Mouse (Mus musculus): ENCODE data around the gene Gjc2. TPM values are rescaled to one million over a fixed set of nuclear protein-coding genes. Genes with fewer than 3 reads are reported as not detected.

The Gjc2 gene
- not detected in 2 replicates for polyA plus RNA-seq (2014; fragmentation: Nextera tagmentation; extraction: Ambion mirVana)

- no peaks in the 10 kb centered on the region for H3K36me3 ChIP-seq (ENCODE audit: control insufficient read depth, insufficient read depth, low read length)
- H3K4me2 ChIP-seq (replicated peaks; ENCODE audit: low read depth, low read length) = no peak within 1 kb of the TSS
- DNase-seq (ENCODE audit: low spot score) (no peak), ATAC-seq (ENCODE audit: low FRiP score) (no peak)
- H3K4me1 ChIP-seq (replicated peaks; ENCODE audit: control insufficient read depth, insufficient read depth, low read length) = no peaks in the 10 kb centered on the region
- no peak within 1 kb of the TSS for H3K9ac ChIP-seq (ENCODE audit: low read depth, low read length)
- WGBS = 40% methylated on average over 3 of the region's 3 CpGs
- no peaks in the 10 kb centered on the region for H3K9me3 ChIP-seq (ENCODE audit: control insufficient read depth, low read length)
- H3K27me3 ChIP-seq (ENCODE audit: control insufficient read depth, insufficient read depth, low read length) = peaks cover 10% of the 10 kb centered on the region
- H3K4me3 ChIP-seq (ENCODE audit: low read depth, low read length) = no peak within 1 kb of the TSS
- H3K27ac ChIP-seq (ENCODE audit: low read depth, low read length) = no peak within 1 kb of the TSS
Measured at GRCm38 (mm10) chr11:59182864-59183331, at the start of gene Gjc2. Gene Gjc2 (minus strand): TSS chr11:59183213.

- Histone ChIP-seq H3K27ac (ENCODE audit: low read depth, low read length) (no peak overlapping the region), H3K9ac (ENCODE audit: low read depth, low read length) (no peak overlapping the region), H3K27me3 (ENCODE audit: control insufficient read depth, insufficient read depth, low read length) (no peaks in the 10 kb centered on the region), H3K4me3 (ENCODE audit: low read depth, low read length) (no peak overlapping the region), H3K36me3 (ENCODE audit: control insufficient read depth, insufficient read depth, low read length) (no peaks in the 10 kb centered on the region), H3K4me2 (replicated peaks; ENCODE audit: low read depth, low read length) (no peak overlapping the region), H3K4me1 (replicated peaks; ENCODE audit: control insufficient read depth, insufficient read depth, low read length) (0 out of 2 replicates have a peak, but pooled peaks cover 2% of the 10 kb centered on the region), H3K9me3 (ENCODE audit: control insufficient read depth, low read length) (no peaks in the 10 kb centered on the region)
- ATAC-seq (ENCODE audit: low FRiP score) = no peak
- no peak for DNase-seq (ENCODE audit: low spot score)
- WGBS = 59% methylated on average over 2 of the region's 2 CpGs
Measured at GRCm38 (mm10) chr11:59232797-59233196, 49.8 kb upstream of the Gjc2 start.

GRCm38 (mm10) chr11:59230144-59230760, 47.2 kb upstream of the Gjc2 start:
- WGBS = 17% methylated on average over 7 of the region's 7 CpGs
- Histone ChIP-seq H3K27me3 (ENCODE audit: control insufficient read depth, insufficient read depth, low read length) (no peaks in the 10 kb centered on the region), H3K27ac (ENCODE audit: low read depth, low read length) (no peak overlapping the region), H3K36me3 (ENCODE audit: control insufficient read depth, insufficient read depth, low read length) (no peaks in the 10 kb centered on the region), H3K9ac (ENCODE audit: low read depth, low read length) (no peak overlapping the region), H3K4me1 (replicated peaks; ENCODE audit: control insufficient read depth, insufficient read depth, low read length) (peaks cover 8% of the 10 kb centered on the region), H3K4me2 (replicated peaks; ENCODE audit: low read depth, low read length) (no peak overlapping the region), H3K9me3 (ENCODE audit: control insufficient read depth, low read length) (no peaks in the 10 kb centered on the region), H3K4me3 (ENCODE audit: low read depth, low read length) (no peak overlapping the region)
- no peak for ATAC-seq (ENCODE audit: low FRiP score)
- DNase-seq (ENCODE audit: low spot score) = peak; percentile 77

GRCm38 (mm10) chr11:59228122-59228953, 45.3 kb upstream of the Gjc2 start, which contains the start of gene Arf1:
Gene Arf1 (minus strand): TSS chr11:59228270.
- ATAC-seq (ENCODE audit: low FRiP score) (peak; percentile 94), DNase-seq (ENCODE audit: low spot score) (peak; percentile 99)
- Histone ChIP-seq H3K4me1 (replicated peaks; ENCODE audit: control insufficient read depth, insufficient read depth, low read length) (peaks cover 10% of the 10 kb centered on the region), H3K36me3 (ENCODE audit: control insufficient read depth, insufficient read depth, low read length) (0 out of 2 replicates have a peak, but pooled peaks cover 2% of the 10 kb centered on the region), H3K4me2 (replicated peaks; ENCODE audit: low read depth, low read length) (peak within 1 kb of the TSS; percentile 92), H3K9me3 (ENCODE audit: control insufficient read depth, low read length) (no peaks in the 10 kb centered on the region), H3K27me3 (ENCODE audit: control insufficient read depth, insufficient read depth, low read length) (no peaks in the 10 kb centered on the region), H3K27ac (ENCODE audit: low read depth, low read length) (peak within 1 kb of the TSS; percentile 90), H3K9ac (ENCODE audit: low read depth, low read length) (peak within 1 kb of the TSS; percentile 97), H3K4me3 (ENCODE audit: low read depth, low read length) (peak within 1 kb of the TSS; percentile 86)
- 5% methylated on average over 48 of the region's 59 CpGs for WGBS

GRCm38 (mm10) chr11:59227604-59228121, 44.6 kb upstream of the Gjc2 start:
- peak; percentile 85; the same call in 1 of the 2 replicates for ATAC-seq (ENCODE audit: low FRiP score)
- Histone ChIP-seq H3K9me3 (ENCODE audit: control insufficient read depth, low read length) (no peaks in the 10 kb centered on the region), H3K4me3 (ENCODE audit: low read depth, low read length) (peak overlapping the region; percentile 86), H3K27ac (ENCODE audit: low read depth, low read length) (peak overlapping the region; percentile 90), H3K36me3 (ENCODE audit: control insufficient read depth, insufficient read depth, low read length) (0 out of 2 replicates have a peak, but pooled peaks cover 2% of the 10 kb centered on the region), H3K27me3 (ENCODE audit: control insufficient read depth, insufficient read depth, low read length) (no peaks in the 10 kb centered on the region), H3K9ac (ENCODE audit: low read depth, low read length) (peak overlapping the region; percentile 97), H3K4me2 (replicated peaks; ENCODE audit: low read depth, low read length) (peak overlapping the region; percentile 92), H3K4me1 (replicated peaks; ENCODE audit: control insufficient read depth, insufficient read depth, low read length) (peaks cover 10% of the 10 kb centered on the region)
- WGBS = under 1% methylated on average over 39 of the region's 51 CpGs
- DNase-seq (ENCODE audit: low spot score) = no peak

GRCm38 (mm10) chr11:59226787-59227603, 44.0 kb upstream of the Gjc2 start:
- ATAC-seq (ENCODE audit: low FRiP score) (no peak), DNase-seq (ENCODE audit: low spot score) (peak; percentile 25)
- no peaks in the 10 kb centered on the region for H3K27me3 ChIP-seq (ENCODE audit: control insufficient read depth, insufficient read depth, low read length)
- H3K4me1 ChIP-seq (replicated peaks; ENCODE audit: control insufficient read depth, insufficient read depth, low read length) = peaks cover 10% of the 10 kb centered on the region
- WGBS = 5% methylated on average over 21 of the region's 21 CpGs
- H3K9me3 ChIP-seq (ENCODE audit: control insufficient read depth, low read length) = no peaks in the 10 kb centered on the region
- H3K4me2 ChIP-seq (replicated peaks; ENCODE audit: low read depth, low read length) = peak overlapping the region; percentile 92
- H3K4me3 ChIP-seq (ENCODE audit: low read depth, low read length) = peak overlapping the region; percentile 86
- H3K27ac ChIP-seq (ENCODE audit: low read depth, low read length) = peak overlapping the region; percentile 90
- peak overlapping the region; percentile 97 for H3K9ac ChIP-seq (ENCODE audit: low read depth, low read length)
- 0 out of 2 replicates have a peak, but pooled peaks cover 2% of the 10 kb centered on the region for H3K36me3 ChIP-seq (ENCODE audit: control insufficient read depth, insufficient read depth, low read length)

GRCm38 (mm10) chr11:59226251-59226650, 43.2 kb upstream of the Gjc2 start:
- Histone ChIP-seq H3K9me3 (ENCODE audit: control insufficient read depth, low read length) (no peaks in the 10 kb centered on the region), H3K9ac (ENCODE audit: low read depth, low read length) (peak overlapping the region; percentile 97), H3K4me3 (ENCODE audit: low read depth, low read length) (peak overlapping the region; percentile 86), H3K27me3 (ENCODE audit: control insufficient read depth, insufficient read depth, low read length) (no peaks in the 10 kb centered on the region), H3K4me2 (replicated peaks; ENCODE audit: low read depth, low read length) (peak overlapping the region; percentile 92), H3K36me3 (ENCODE audit: control insufficient read depth, insufficient read depth, low read length) (0 out of 2 replicates have a peak, but pooled peaks cover 2% of the 10 kb centered on the region), H3K27ac (ENCODE audit: low read depth, low read length) (no peak overlapping the region), H3K4me1 (replicated peaks; ENCODE audit: control insufficient read depth, insufficient read depth, low read length) (peaks cover 10% of the 10 kb centered on the region)
- ATAC-seq (ENCODE audit: low FRiP score) (no peak), DNase-seq (ENCODE audit: low spot score) (no peak)
- WGBS = 71% methylated on average over 3 of the region's 3 CpGs

- no peak for DNase-seq (ENCODE audit: low spot score)
- WGBS = 77% methylated on average over 2 of the region's 2 CpGs
- Histone ChIP-seq H3K27me3 (ENCODE audit: control insufficient read depth, insufficient read depth, low read length) (no peaks in the 10 kb centered on the region), H3K27ac (ENCODE audit: low read depth, low read length) (no peak overlapping the region), H3K4me2 (replicated peaks; ENCODE audit: low read depth, low read length) (no peak overlapping the region), H3K4me1 (replicated peaks; ENCODE audit: control insufficient read depth, insufficient read depth, low read length) (peaks cover 10% of the 10 kb centered on the region), H3K36me3 (ENCODE audit: control insufficient read depth, insufficient read depth, low read length) (0 out of 2 replicates have a peak, but pooled peaks cover 2% of the 10 kb centered on the region), H3K4me3 (ENCODE audit: low read depth, low read length) (no peak overlapping the region), H3K9ac (ENCODE audit: low read depth, low read length) (no peak overlapping the region), H3K9me3 (ENCODE audit: control insufficient read depth, low read length) (no peaks in the 10 kb centered on the region)
- no peak for ATAC-seq (ENCODE audit: low FRiP score)
Measured at GRCm38 (mm10) chr11:59225167-59225566, 42.2 kb upstream of the Gjc2 start.
